Mouse (Mus musculus) heart, adult 2 months (tissue): ENCODE data around the gene Dock1. TPM values are rescaled to one million over a fixed set of nuclear protein-coding genes. Genes with fewer than 3 reads are reported as not detected.

Experiments used
- DNase-seq, 2 experiments: peaks; one replicate each; pipeline ENCODE4 v3.0.0; 2021
- H3K27ac ChIP-seq: fragments of 200-600 bp; 2 replicates; pipeline ENCODE4 v1.8.1; 2022
- H3K27me3 ChIP-seq: fragments of 200-500 bp; 2 replicates; pipeline ENCODE4 v1.6.1; 2012; ENCODE audit warnings: mild to moderate bottlenecking, low read length, inconsistent platforms, mixed read lengths; ENCODE audit not compliant: control insufficient read depth, insufficient read depth
- H3K36me3 ChIP-seq: fragments of 200-500 bp; 2 replicates; pipeline ENCODE4 v1.6.1; 2012; ENCODE audit warnings: low read length, inconsistent platforms; ENCODE audit not compliant: control insufficient read depth, insufficient read depth
- H3K4me1 ChIP-seq: fragments of 200-500 bp; 2 replicates; pipeline ENCODE4 v1.6.1; 2011; ENCODE audit warnings: low read length; ENCODE audit not compliant: control insufficient read depth, insufficient read depth
- H3K4me3 ChIP-seq: fragments of 200-600 bp; 2 replicates; pipeline ENCODE4 v1.8.1; 2022
- H3K79me2 ChIP-seq: fragments of 200-500 bp; replicated peaks from 2 replicates; pipeline ENCODE4 v1.6.1; 2012; ENCODE audit warnings: mild to moderate bottlenecking, inconsistent platforms, low read length, moderate library complexity, mixed read lengths; ENCODE audit not compliant: control insufficient read depth, insufficient read depth
- H3K9ac ChIP-seq: fragments of 200-500 bp; 2 replicates; pipeline ENCODE4 v1.6.1; 2012; ENCODE audit warnings: low read depth, mild to moderate bottlenecking, control low read depth, inconsistent platforms, low read length, mixed read lengths
- CTCF ChIP-seq: fragments of 200-600 bp; IDR thresholded peaks from 2 replicates; pipeline ENCODE4 v1.8.1; 2022; ENCODE audit warnings: antibody characterized with exemption, mild to moderate bottlenecking, moderate library complexity
- EP300 ChIP-seq: fragments of 200-500 bp; IDR thresholded peaks from 2 replicates; pipeline ENCODE4 v1.6.1; 2011; ENCODE audit warnings: low read depth, low read length, control low read depth; ENCODE audit not compliant: insufficient read depth
- POLR2A ChIP-seq: fragments of 200-500 bp; IDR thresholded peaks from 2 replicates; pipeline ENCODE4 v1.6.1; 2011; ENCODE audit warnings: mild to moderate bottlenecking, low read depth, low read length, control low read depth; ENCODE audit not compliant: insufficient read depth
- WGBS: fragments of 180-500 bp; shearing (Covaris S2); methylation state at CpG from one replicate; pipeline ENCODE4 v1.1.7; 2018; 5-methylcytosine and 5-hydroxymethylcytosine counted together
- intact Hi-C: fragments of 180-260 bp; cut with DNase I; formaldehyde crosslinking; loops from one replicate; pipeline ENCODE4 v1.15.1; 2025
- polyA plus RNA-seq: library from polyadenylated mRNA; depleted of rRNA; stranded (reverse); fragments of >200 nt; gene quantifications from 2 replicates; pipeline ENCODE4 v1.2.3, GENCODE M21; 2012
- total RNA-seq, 2 experiments: library from RNA; stranded (reverse); gene quantifications; 2 replicates each; pipeline ENCODE4 v1.2.3; 2021

The Dock1 gene
- total and polyA plus RNA-seq, 3 experiments, result 8.3 to 25.6 (median 25.4) TPM

DNA sequence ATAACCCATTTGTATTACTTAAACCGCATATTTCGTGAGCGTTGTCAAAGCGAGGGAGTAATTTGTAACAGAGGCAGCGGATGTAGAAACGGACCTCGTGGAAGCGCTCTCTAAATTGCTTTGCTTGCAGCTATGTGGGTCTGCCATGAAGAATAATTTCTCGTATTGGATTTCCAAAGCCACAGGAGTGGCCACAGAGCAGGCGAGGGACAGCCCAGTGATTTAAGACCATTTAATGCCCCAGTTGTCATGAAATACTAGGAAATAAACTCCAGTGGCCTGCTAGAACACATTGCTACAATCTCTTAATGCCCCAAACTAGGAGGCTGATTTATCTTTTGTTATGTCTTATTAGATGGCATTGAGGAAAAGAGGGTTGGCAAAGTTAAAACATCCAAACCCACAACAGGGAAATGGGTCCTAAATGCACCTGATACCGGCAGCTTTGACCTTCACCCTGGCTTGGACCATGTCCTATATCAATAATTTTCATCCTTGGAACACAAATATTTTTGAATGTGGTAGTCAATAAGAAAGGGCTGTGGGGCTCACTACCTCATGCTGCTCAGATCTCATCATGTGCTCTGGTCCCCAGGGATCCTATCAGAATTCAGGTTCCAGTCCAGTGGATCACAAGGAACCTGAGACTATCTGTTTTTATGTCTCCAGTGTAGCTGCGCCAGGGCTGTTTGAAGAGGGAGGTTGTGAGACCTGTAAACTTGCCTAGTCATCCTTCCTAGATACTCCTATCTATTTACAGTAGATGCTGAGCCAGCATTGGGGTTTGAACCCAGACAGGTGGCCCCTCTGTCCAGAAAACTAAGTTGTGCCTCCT lies 373.7 kb downstream of the Dock1 start:
- H3K4me3 ChIP-seq, result no peak overlapping the region
- H3K79me2 ChIP-seq, result no peaks in the 10 kb centered on the region
- H3K27ac ChIP-seq, result no peak overlapping the region
- no peak overlapping the region for H3K9ac ChIP-seq
- TF ChIP-seq EP300, result no peak
- no peak for TF ChIP-seq POLR2A
- TF ChIP-seq CTCF, result no peak
- H3K27me3 ChIP-seq, result no peaks in the 10 kb centered on the region
- no peaks in the 10 kb centered on the region for H3K36me3 ChIP-seq
- 96% methylated on average over 12 of the region's 12 CpGs for WGBS
- intact Hi-C loops, result no loop called here
- peaks cover 3% of the 10 kb centered on the region for H3K4me1 ChIP-seq
- DNase-seq, result no peak

GRCm38 (mm10) chr7:135049416-135049815 lies 379.0 kb downstream of the Dock1 start:
- Histone ChIP-seq H3K9ac (no peak overlapping the region), H3K4me3 (no peak overlapping the region), H3K27me3 (no peaks in the 10 kb centered on the region), H3K27ac (no peak overlapping the region), H3K4me1 (peaks cover 3% of the 10 kb centered on the region), H3K36me3 (no peaks in the 10 kb centered on the region), H3K79me2 (no peaks in the 10 kb centered on the region)
- 94% methylated on average over 2 of the region's 2 CpGs for WGBS
- DNase-seq, result no peak
- intact Hi-C loops, result no loop called here
- TF ChIP-seq EP300, result no peak
- TF ChIP-seq POLR2A, result no peak
- TF ChIP-seq CTCF, result no peak

DNA sequence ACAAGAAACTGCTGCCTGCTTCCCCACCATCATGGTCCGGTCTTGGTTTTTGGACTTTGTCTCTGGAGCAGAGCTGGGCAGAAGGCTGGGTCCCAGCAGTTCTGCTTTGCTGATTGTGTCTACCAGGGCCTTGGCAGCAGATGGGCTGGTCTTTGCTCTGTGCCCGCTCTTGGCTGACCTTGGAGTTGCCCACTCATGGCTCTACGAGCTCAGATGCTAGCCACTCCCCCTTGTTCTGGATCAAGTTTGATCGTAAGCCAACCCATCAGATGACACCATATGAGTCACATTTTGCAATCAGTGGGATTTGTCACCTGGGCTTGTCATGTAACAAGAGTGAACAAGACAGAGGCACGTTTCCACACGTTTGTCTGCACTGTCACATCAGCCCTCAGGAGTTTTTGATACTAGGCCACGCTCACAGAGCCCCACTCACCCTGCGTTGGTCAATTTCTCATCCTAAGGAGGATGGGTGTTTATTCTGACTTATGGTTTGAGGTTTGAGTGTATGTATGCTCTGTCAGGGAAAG lies 382.8 kb downstream of the Dock1 start:
- Histone ChIP-seq H3K27ac (no peak overlapping the region), H3K4me1 (peaks cover 4% of the 10 kb centered on the region), H3K36me3 (no peaks in the 10 kb centered on the region), H3K79me2 (no peaks in the 10 kb centered on the region), H3K27me3 (no peaks in the 10 kb centered on the region), H3K4me3 (no peak overlapping the region), H3K9ac (no peak overlapping the region)
- TF ChIP-seq CTCF (no peak), POLR2A (no peak), EP300 (no peak)
- intact Hi-C loops, result no loop called here
- 81% methylated on average over 8 of the region's 8 CpGs for WGBS
- DNase-seq, result no peak

- H3K79me2 ChIP-seq, result no peaks in the 10 kb centered on the region
- H3K4me1 ChIP-seq, result peaks cover 4% of the 10 kb centered on the region
- H3K9ac ChIP-seq, result no peak overlapping the region
- intact Hi-C loops, result no loop called here
- H3K27ac ChIP-seq, result no peak overlapping the region
- no peaks in the 10 kb centered on the region for H3K27me3 ChIP-seq
- no peak for TF ChIP-seq POLR2A
- no peak for TF ChIP-seq EP300
- TF ChIP-seq CTCF, result no peak
- H3K36me3 ChIP-seq, result no peaks in the 10 kb centered on the region
- H3K4me3 ChIP-seq, result no peak overlapping the region
- DNase-seq, result peak in 1 of 2 experiments; percentile 4
- 53% methylated on average over 7 of the region's 7 CpGs for WGBS
Measured at GRCm38 (mm10) chr7:135054664-135055063, 384.2 kb downstream of the Dock1 start.

DNA sequence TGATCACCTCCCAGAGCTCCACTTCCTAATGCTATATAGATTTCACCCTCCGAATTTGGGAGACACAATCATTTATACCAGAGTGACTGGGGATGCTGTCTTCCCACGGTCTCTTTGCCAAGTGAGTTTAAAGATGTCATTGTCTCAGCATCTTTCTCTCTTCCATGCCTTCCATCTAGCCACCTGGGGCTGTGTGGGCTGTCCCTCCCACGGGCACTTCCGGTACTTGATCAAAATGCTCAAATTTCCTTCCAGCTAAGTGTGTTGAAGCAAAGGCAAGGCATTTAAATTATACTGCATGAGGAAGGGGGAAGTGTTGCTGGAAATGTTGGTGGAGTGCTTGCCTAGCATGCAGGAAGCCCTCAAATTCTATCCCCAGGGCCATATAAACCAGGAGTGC lies 388.6 kb downstream of the Dock1 start:
- no peak overlapping the region for H3K9ac ChIP-seq
- no peak overlapping the region for H3K27ac ChIP-seq
- no peak for DNase-seq
- intact Hi-C loops, result no loop called here
- TF ChIP-seq CTCF, result no peak
- no peak for TF ChIP-seq EP300
- no peak for TF ChIP-seq POLR2A
- no peak overlapping the region for H3K4me3 ChIP-seq
- H3K4me1 ChIP-seq, result peaks cover 4% of the 10 kb centered on the region
- WGBS, result 65% methylated on average over 4 of the region's 4 CpGs
- H3K27me3 ChIP-seq, result no peaks in the 10 kb centered on the region
- H3K36me3 ChIP-seq, result no peaks in the 10 kb centered on the region
- H3K79me2 ChIP-seq, result no peaks in the 10 kb centered on the region

- intact Hi-C loops, result no loop called here
- DNase-seq, result no peak
- H3K4me1 ChIP-seq, result peaks cover 2% of the 10 kb centered on the region
- no peak for TF ChIP-seq EP300
- no peak for TF ChIP-seq POLR2A
- no peak for TF ChIP-seq CTCF
- no peak overlapping the region for H3K4me3 ChIP-seq
- no peaks in the 10 kb centered on the region for H3K36me3 ChIP-seq
- no peaks in the 10 kb centered on the region for H3K79me2 ChIP-seq
- H3K27me3 ChIP-seq, result no peaks in the 10 kb centered on the region
- WGBS, result 84% methylated on average over 3 of the region's 3 CpGs
- H3K27ac ChIP-seq, result no peak overlapping the region
- no peak overlapping the region for H3K9ac ChIP-seq
Measured at GRCm38 (mm10) chr7:135059562-135059961, 389.1 kb downstream of the Dock1 start.
